Mouse (Mus musculus): ENCODE results near the gene March9.

DNA sequence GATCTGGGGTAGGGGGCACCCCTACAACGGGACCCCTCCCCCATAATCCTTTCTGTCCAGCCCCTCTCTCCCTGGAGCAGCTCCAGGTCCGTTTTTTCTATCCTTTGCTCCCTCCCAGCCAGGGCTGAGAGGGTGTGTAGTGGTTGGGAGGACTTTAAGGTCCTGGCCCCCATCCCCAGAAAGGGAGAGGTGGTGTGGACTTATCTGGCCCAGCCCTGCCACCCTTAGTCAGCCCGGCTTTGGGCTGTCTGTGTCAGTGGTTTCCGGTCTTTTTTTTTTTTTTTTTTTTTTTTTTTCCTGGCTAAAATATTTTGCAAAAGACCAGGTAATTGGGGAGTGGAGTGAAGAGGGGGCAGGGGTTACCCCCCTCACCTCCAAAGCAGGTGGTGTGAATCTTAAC, 32.8 kb upstream of the March9 start:
- TF ChIP-seq CTCF (conservative IDR thresholded peaks at IDR 0.05; ENCODE audit: insufficient read depth, insufficient read length, low read depth, low read length) (no peak), POLR2A (IDR thresholded peaks at IDR 0.05; ENCODE audit: low read depth, low read length) (no peak)
